Mouse (Mus musculus) heart, postnatal 0 days (tissue): Measurements from ENCODE around the gene Csnk2a2. TPM values are rescaled to one million over a fixed set of nuclear protein-coding genes. Genes with fewer than 3 reads are reported as not detected.

Experiments used
- ATAC-seq: fragments of 200-750 bp; cut with Nextera tagmentation; 2 replicates; pipeline ENCODE4 v1.8.0; 2017; ENCODE audit warnings: low read depth, moderate number of reproducible peaks, moderate library complexity; ENCODE audit not compliant: insufficient read depth
- DNase-seq: peaks from one replicate; pipeline ENCODE4 v3.0.0-alpha.2; 2016; ENCODE audit warnings: low spot score
- H3K27ac ChIP-seq: fragments of 300-500 bp; sonication (generic); 2 replicates; pipeline ENCODE4 v1.5.1; 2014; ENCODE audit warnings: low read depth, mild to moderate bottlenecking
- H3K27me3 ChIP-seq: fragments of 300-500 bp; sonication (generic); 2 replicates; pipeline ENCODE4 v1.6.1; 2014; ENCODE audit warnings: low read length, mixed read lengths; ENCODE audit not compliant: control insufficient read depth, insufficient read depth
- H3K36me3 ChIP-seq: fragments of 300-500 bp; sonication (generic); replicated peaks from 2 replicates; pipeline ENCODE4 v1.6.1; 2014; ENCODE audit warnings: low read length, mixed read lengths; ENCODE audit not compliant: control insufficient read depth, insufficient read depth
- H3K4me1 ChIP-seq: fragments of 300-500 bp; sonication (generic); 2 replicates; pipeline ENCODE4 v1.6.1; 2014; ENCODE audit warnings: antibody characterized with exemption; ENCODE audit not compliant: control insufficient read depth, insufficient read depth
- H3K4me2 ChIP-seq: fragments of 300-500 bp; sonication (generic); 2 replicates; pipeline ENCODE4 v1.6.1; 2014; ENCODE audit warnings: low read depth, mild to moderate bottlenecking, low read length, moderate library complexity
- H3K4me3 ChIP-seq: fragments of 300-500 bp; sonication (generic); 2 replicates; pipeline ENCODE4 v1.5.1; 2014; ENCODE audit warnings: low read depth, low read length
- H3K9ac ChIP-seq: fragments of 300-500 bp; sonication (generic); replicated peaks from 2 replicates; pipeline ENCODE4 v1.6.1; 2014; ENCODE audit warnings: low read depth, low read length, mixed read lengths
- H3K9me3 ChIP-seq: fragments of 300-500 bp; sonication (generic); replicated peaks from 2 replicates; pipeline ENCODE4 v1.6.1; 2016; ENCODE audit warnings: low read length; ENCODE audit not compliant: control insufficient read depth
- CTCF ChIP-seq: IDR thresholded peaks from 2 replicates; pipeline ENCODE4 v1.5.1; 2016; ENCODE audit warnings: antibody characterized with exemption, control low read depth, low read depth
- EP300 ChIP-seq: IDR thresholded peaks from 2 replicates; pipeline ENCODE4 v1.6.1; 2016; ENCODE audit warnings: antibody characterized with exemption, low read depth
- WGBS: fragments of 180-500 bp; shearing (Covaris S2); extraction: QIAGEN DNeasy Blood & Tissue Kit; methylation state at CpG from one replicate; pipeline ENCODE4 v1.1.7; 2014; 5-methylcytosine and 5-hydroxymethylcytosine counted together
- polyA plus RNA-seq: library from polyadenylated mRNA; unstranded; fragments of >200 nt; fragmentation: Nextera tagmentation; extraction: Ambion mirVana; gene quantifications from 2 replicates; pipeline ENCODE4 v1.2.1, GENCODE M21; 2015
- total RNA-seq: library from RNA; depleted of rRNA; stranded (reverse); fragments of >200 nt; gene quantifications from 2 replicates; pipeline ENCODE4 v1.2.3, GENCODE M21; 2014; ENCODE audit warnings: low replicate concordance

Csnk2a2 gene
- total and polyA plus RNA-seq, 2 experiments from 2014 or later, result 6.2 to 27.6 TPM

GRCm38 (mm10) chr8:95429945-95430344, 59.9 kb downstream of the Csnk2a2 start:
- Histone ChIP-seq H3K9me3 (no peaks in the 10 kb centered on the region), H3K27me3 (no peaks in the 10 kb centered on the region), H3K9ac (no peak overlapping the region), H3K4me3 (0 out of 2 replicates have a peak overlapping the region, but pooled peaks have one; percentile 10), H3K4me2 (peak overlapping the region; percentile 36), H3K27ac (peak overlapping the region; percentile 99), H3K4me1 (peaks cover 70% of the 10 kb centered on the region), H3K36me3 (no peaks in the 10 kb centered on the region)
- 8% methylated on average over 3 of the region's 3 CpGs for WGBS
- ATAC-seq (peak; percentile 56), DNase-seq (peak; percentile 95)
- TF ChIP-seq EP300, result peak; percentile 67; the same call in 1 of the 2 replicates
- TF ChIP-seq CTCF, result peak; percentile 67

- Histone ChIP-seq H3K27me3 (no peaks in the 10 kb centered on the region), H3K4me2 (peak overlapping the region; percentile 36), H3K36me3 (peaks cover 6% of the 10 kb centered on the region), H3K4me3 (0 out of 2 replicates have a peak overlapping the region, but pooled peaks have one; percentile 1), H3K9me3 (no peaks in the 10 kb centered on the region), H3K4me1 (peaks cover 68% of the 10 kb centered on the region), H3K27ac (peak overlapping the region; percentile 99), H3K9ac (peak overlapping the region; percentile 10; the same call in 1 of the 2 replicates)
- peak; percentile 54; the same call in 1 of the 2 replicates for TF ChIP-seq EP300
- TF ChIP-seq CTCF, result peak; percentile 92
- peak; percentile 49 for ATAC-seq
- WGBS, result 6% methylated on average over 12 of the region's 12 CpGs
- DNase-seq, result peak; percentile 95
Measured at GRCm38 (mm10) chr8:95427594-95428535, 62.0 kb downstream of the Csnk2a2 start.

- no peak overlapping the region; the same call in 1 of the 2 replicates for H3K9ac ChIP-seq
- 4% methylated on average over 2 of the region's 2 CpGs for WGBS
Measured at GRCm38 (mm10) chr8:95426781-95427281, 63.0 kb downstream of the Csnk2a2 start.

GRCm38 (mm10) chr8:95424682-95425081, 65.2 kb downstream of the Csnk2a2 start:
- Histone ChIP-seq H3K4me3 (no peak overlapping the region), H3K4me1 (peaks cover 49% of the 10 kb centered on the region)
- WGBS, result 70% methylated on average over 7 of the region's 7 CpGs

More at GRCm38 (mm10) chr8:95426781-95427281, 63.0 kb downstream of the Csnk2a2 start:
- 0 out of 2 replicates have a peak overlapping the region, but pooled peaks have one; percentile 1 for H3K4me3 ChIP-seq
- H3K9me3 ChIP-seq, result no peaks in the 10 kb centered on the region
- peak overlapping the region; percentile 36 for H3K4me2 ChIP-seq
- H3K4me1 ChIP-seq, result peaks cover 62% of the 10 kb centered on the region
- no peaks in the 10 kb centered on the region for H3K27me3 ChIP-seq
- peak; percentile 70 for ATAC-seq
- peaks cover 16% of the 10 kb centered on the region for H3K36me3 ChIP-seq
- peak overlapping the region; percentile 99 for H3K27ac ChIP-seq
- TF ChIP-seq CTCF (no peak), EP300 (peak; percentile 93)
- peak; percentile 91 for DNase-seq

GRCm38 (mm10) chr8:95422193-95422810, 67.5 kb downstream of the Csnk2a2 start:
- H3K27ac ChIP-seq, result no peak overlapping the region
- no peak for ATAC-seq
- no peak for DNase-seq
- H3K9ac ChIP-seq, result no peak overlapping the region
- H3K27me3 ChIP-seq, result no peaks in the 10 kb centered on the region
- TF ChIP-seq CTCF (no peak), EP300 (no peak)
- H3K4me1 ChIP-seq, result peaks cover 26% of the 10 kb centered on the region
- peaks cover 51% of the 10 kb centered on the region for H3K36me3 ChIP-seq
- no peak overlapping the region for H3K4me2 ChIP-seq
- no peaks in the 10 kb centered on the region for H3K9me3 ChIP-seq
- WGBS, result 86% methylated on average over 14 of the region's 14 CpGs
- no peak overlapping the region for H3K4me3 ChIP-seq

More at GRCm38 (mm10) chr8:95424682-95425081, 65.2 kb downstream of the Csnk2a2 start:
- no peak overlapping the region for H3K9ac ChIP-seq
- H3K27ac ChIP-seq, result peak overlapping the region; percentile 68
- H3K9me3 ChIP-seq, result no peaks in the 10 kb centered on the region
- H3K36me3 ChIP-seq, result peaks cover 38% of the 10 kb centered on the region
- no peak overlapping the region for H3K4me2 ChIP-seq
- no peaks in the 10 kb centered on the region for H3K27me3 ChIP-seq
- no peak for ATAC-seq
- TF ChIP-seq EP300, result no peak
- no peak for TF ChIP-seq CTCF
- DNase-seq, result no peak
